Mouse (Mus musculus): ENCODE measurements around the gene Fbxw18. TPM values are rescaled to one million over a fixed set of nuclear protein-coding genes. Genes with fewer than 3 reads are reported as not detected.
A peak's percentile ranks its signal among the peaks of the same experiment; 100 is the strongest.
"Not testable (repeated sequence)": the region's sequence is repeated elsewhere in the genome, so short reads cannot be mapped to it uniquely, and the experiment has no call there.

Fbxw18 gene
- total RNA-seq (2021), result not detected
- long read RNA-seq, experiment 1, result 0 reads
- long read RNA-seq, experiment 2, result 0 reads

DNA sequence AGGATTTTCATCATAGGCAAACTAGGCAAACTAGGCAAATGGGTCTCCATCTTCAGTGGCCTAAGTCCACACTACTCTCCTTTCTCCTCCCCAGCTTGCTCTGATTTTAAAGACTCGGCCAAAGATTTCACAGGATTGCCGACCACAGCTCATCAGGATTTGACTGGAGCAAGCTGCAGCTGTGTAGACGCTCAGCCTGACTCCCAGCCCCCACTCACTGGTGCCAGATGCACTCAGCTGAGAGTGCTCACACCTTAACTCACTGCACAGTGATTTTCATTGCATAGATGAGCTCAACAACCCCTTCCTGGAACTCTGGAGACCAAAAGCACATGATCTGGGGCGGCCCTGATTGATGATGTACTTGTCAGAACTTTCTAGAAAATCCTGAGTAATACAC, at the start of gene Fbxw18:
Gene Fbxw18, minus strand, starts transcription at position 101 of the 400 bp plus-strand sequence.
- H3K27ac ChIP-seq; H3K4me3 ChIP-seq; intact Hi-C loops (cut with DNase I); DNase-seq (ENCODE audit: extremely low spot score in 1 of 2, low spot score in 2 of 2): not testable (repeated sequence)

DNA sequence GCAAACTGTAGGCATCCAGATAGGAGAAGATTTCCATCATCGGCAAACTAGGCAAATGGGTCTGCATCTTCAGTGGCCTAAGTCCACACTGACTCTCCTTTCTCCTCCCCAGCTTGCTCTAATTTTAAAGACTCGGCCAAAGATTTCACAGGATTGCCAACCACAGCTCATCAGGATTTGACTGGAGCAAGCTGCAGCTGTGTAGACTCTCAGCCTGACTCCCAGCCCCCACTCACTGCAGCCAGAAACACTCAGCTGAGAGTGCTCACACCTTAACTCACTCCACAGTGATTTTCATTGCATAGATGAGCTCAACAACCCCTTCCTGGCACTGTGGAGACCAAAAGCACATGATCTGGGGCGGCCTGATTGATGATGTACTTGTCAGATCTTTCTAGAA, 43.5 kb upstream of the Fbxw18 start, which contains the start of gene Fbxw26:
Gene Fbxw26, minus strand, starts transcription at position 101 of the 400 bp plus-strand sequence.
- H3K4me3 ChIP-seq; intact Hi-C loops (cut with DNase I): not testable (repeated sequence)

DNA sequence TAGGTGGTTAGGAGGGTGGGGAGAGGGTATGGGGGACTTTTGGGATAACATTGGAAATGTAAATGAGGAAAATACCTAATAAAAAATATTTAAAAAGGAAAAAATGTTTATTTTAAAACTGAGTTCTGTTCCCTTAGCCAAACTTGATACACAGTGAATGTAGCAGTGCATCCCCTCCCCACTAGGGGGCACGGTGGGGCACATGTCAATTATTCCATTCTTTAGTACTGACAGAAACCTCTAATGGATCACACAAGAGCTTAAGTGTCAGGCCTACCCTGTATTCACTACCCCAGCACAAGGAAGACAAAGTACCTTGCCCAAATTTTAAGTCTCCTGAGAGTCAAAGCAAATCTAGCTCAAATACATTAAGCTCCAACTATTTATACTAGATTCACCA, 17.2 kb downstream of the Fbxw18 start:
- peak; percentile 54 for TF ChIP-seq CTCF (IDR thresholded peaks at IDR 0.05)
- DNase-seq (ENCODE audit: extremely low spot score in 1 of 2, low spot score in 2 of 2), result no peak
- H3K27ac ChIP-seq, result no peak overlapping the region
- intact Hi-C loops (cut with DNase I), result no loop called here
- H3K4me3 ChIP-seq, result no peak overlapping the region

More for the DNA sequence above, 43.5 kb upstream of the Fbxw18 start, which contains the start of gene Fbxw26:
- not testable (repeated sequence) for DNase-seq (ENCODE audit: extremely low spot score in 1 of 2, low spot score in 2 of 2); H3K27ac ChIP-seq

DNA sequence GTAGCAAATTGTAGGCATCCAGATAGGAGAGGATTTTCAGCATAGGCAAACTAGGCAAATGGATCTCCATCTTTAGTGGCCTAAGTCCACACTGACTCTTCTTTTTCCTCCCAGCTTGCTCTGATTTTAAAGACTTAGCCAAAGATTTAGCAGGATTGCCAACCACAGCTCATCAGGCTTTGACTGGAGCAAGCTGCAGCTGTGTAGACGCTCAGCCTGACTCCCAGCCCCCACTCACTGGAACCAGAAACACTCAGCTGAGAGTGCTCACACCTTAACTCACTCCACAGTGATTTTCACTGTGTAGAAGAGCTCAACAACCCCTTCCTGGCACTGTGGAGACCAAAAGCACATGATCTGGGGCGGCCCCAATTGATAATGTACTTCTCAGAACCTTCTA, 37.9 kb downstream of the Fbxw18 start, which contains the start of gene Fbxw25:
Gene Fbxw25, minus strand, starts transcription at position 101 of the 400 bp plus-strand sequence.
- DNase-seq (ENCODE audit: extremely low spot score in 1 of 2, low spot score in 2 of 2); intact Hi-C loops (cut with DNase I); H3K27ac ChIP-seq; H3K4me3 ChIP-seq: not testable (repeated sequence)

Other genes with a start within 250 kb of the Fbxw18 start
- not detected for gene Fbxw19, start 206.8 kb downstream of the Fbxw18 start, total RNA-seq (2021)
- gene Fbxw15, start 134.4 kb downstream of the Fbxw18 start, total RNA-seq (2021), result not detected
- gene Fbxw24, start 76.6 kb downstream of the Fbxw18 start, total RNA-seq (2021), result not detected
- not detected for gene Fbxw25, start 38.0 kb downstream of the Fbxw18 start, total RNA-seq (2021)
- gene Fbxw26, start 43.4 kb upstream of the Fbxw18 start, total RNA-seq (2021), result not detected
- not detected for gene Fbxw27, start 88.0 kb upstream of the Fbxw18 start, total RNA-seq (2021)
- 1 to 10 TPM; 2.6 to 3.4 TPM for gene Spink8, start 109.6 kb upstream of the Fbxw18 start, total RNA-seq (2021)
- 10 to 100 TPM; 10.6 to 11.2 TPM for gene Nme6, start 130.0 kb upstream of the Fbxw18 start, total RNA-seq (2021)
- not detected for gene Camp, start 146.9 kb upstream of the Fbxw18 start, total RNA-seq (2021)
- 1 to 10 TPM; 5.5 to 6.9 TPM for gene Cdc25a, start 172.9 kb upstream of the Fbxw18 start, total RNA-seq (2021)
- 100 to 1,000 TPM; 365 to 381 TPM for gene Map4, start 228.8 kb upstream of the Fbxw18 start, total RNA-seq (2021)